Mouse (Mus musculus) midbrain, embryonic 13.5 days (tissue): Measurements from ENCODE around the gene Kcnh3. TPM values are rescaled to one million over a fixed set of nuclear protein-coding genes. Genes with fewer than 3 reads are reported as not detected.
A peak's percentile ranks its signal among the peaks of the same experiment; 100 is the strongest.

Experiments used
- ATAC-seq: fragments of 200-750 bp; cut with Nextera tagmentation; 2 replicates; pipeline ENCODE4 v1.8.0; 2017; ENCODE audit warnings: mild to moderate bottlenecking, moderate TSS enrichment, moderate library complexity
- H3K27ac ChIP-seq: fragments of 300-500 bp; sonication (generic); 2 replicates; pipeline ENCODE4 v1.5.1; 2015; ENCODE audit warnings: inconsistent platforms, mild to moderate bottlenecking, moderate library complexity
- H3K27me3 ChIP-seq: fragments of 300-500 bp; sonication (generic); 2 replicates; pipeline ENCODE4 v1.6.1; 2015; ENCODE audit warnings: mild to moderate bottlenecking, inconsistent platforms
- H3K36me3 ChIP-seq: fragments of 300-500 bp; sonication (generic); 2 replicates; pipeline ENCODE4 v1.6.1; 2015; ENCODE audit warnings: mild to moderate bottlenecking, inconsistent platforms
- H3K4me1 ChIP-seq: fragments of 300-500 bp; sonication (generic); replicated peaks from 2 replicates; pipeline ENCODE4 v1.6.1; 2015; ENCODE audit warnings: inconsistent platforms
- H3K4me2 ChIP-seq: fragments of 300-500 bp; sonication (generic); replicated peaks from 2 replicates; pipeline ENCODE4 v1.6.1; 2015; ENCODE audit warnings: moderate library complexity, mild to moderate bottlenecking, inconsistent platforms
- H3K4me3 ChIP-seq: fragments of 300-500 bp; sonication (generic); replicated peaks from 2 replicates; pipeline ENCODE4 v1.5.1; 2015; ENCODE audit warnings: mild to moderate bottlenecking, inconsistent platforms
- H3K9ac ChIP-seq: fragments of 300-500 bp; sonication (generic); replicated peaks from 2 replicates; pipeline ENCODE4 v1.6.1; 2015; ENCODE audit warnings: mild to moderate bottlenecking, inconsistent platforms
- H3K9me3 ChIP-seq: fragments of 300-500 bp; sonication (generic); 2 replicates; pipeline ENCODE4 v1.6.1; 2016; ENCODE audit warnings: mild to moderate bottlenecking, inconsistent platforms
- WGBS: fragments of 180-500 bp; shearing (Covaris S2); methylation state at CpG from one replicate; pipeline ENCODE4 v1.1.7; 2015; 5-methylcytosine and 5-hydroxymethylcytosine counted together
- polyA plus RNA-seq: library from polyadenylated mRNA; unstranded; fragments of >200 nt; fragmentation: Nextera tagmentation; extraction: Ambion mirVana; gene quantifications from 2 replicates; pipeline ENCODE4 v1.2.1, GENCODE M21; 2015

Gene Kcnh3
- polyA plus RNA-seq, 1 experiment from 2014 or later, result 0.61 TPM

- no peaks in the 10 kb centered on the region for H3K27me3 ChIP-seq
- H3K36me3 ChIP-seq, result no peaks in the 10 kb centered on the region
- peak overlapping the region; percentile 14; the same call in 1 of the 2 replicates for H3K27ac ChIP-seq
- WGBS, result 4% methylated on average over 7 of the region's 10 CpGs
- peak; percentile 66; the same call in 1 of the 2 replicates for ATAC-seq
- H3K9ac ChIP-seq, result no peak overlapping the region
- H3K4me1 ChIP-seq, result 0 out of 2 replicates have a peak, but pooled peaks cover 6% of the 10 kb centered on the region
- peak overlapping the region; percentile 40 for H3K4me2 ChIP-seq
- H3K4me3 ChIP-seq, result peak overlapping the region; percentile 23; the same call in 1 of the 2 replicates
- H3K9me3 ChIP-seq, result no peaks in the 10 kb centered on the region
Observed at GRCm38 (mm10) chr15:99259730-99260252, 35.1 kb downstream of the Kcnh3 start.

GRCm38 (mm10) chr15:99262702-99263101, 38.0 kb downstream of the Kcnh3 start:
- H3K9me3 ChIP-seq, result no peaks in the 10 kb centered on the region
- H3K36me3 ChIP-seq, result no peaks in the 10 kb centered on the region
- H3K4me1 ChIP-seq, result 0 out of 2 replicates have a peak, but pooled peaks cover 6% of the 10 kb centered on the region
- H3K27ac ChIP-seq, result no peak overlapping the region
- no peak for ATAC-seq
- no peak overlapping the region for H3K4me3 ChIP-seq
- no peaks in the 10 kb centered on the region for H3K27me3 ChIP-seq
- 51% methylated on average over 10 of the region's 10 CpGs for WGBS
- H3K4me2 ChIP-seq, result no peak overlapping the region
- H3K9ac ChIP-seq, result no peak overlapping the region

- ATAC-seq, result no peak
- WGBS, result 90% methylated on average over 2 of the region's 2 CpGs
- Histone ChIP-seq H3K4me3 (no peak overlapping the region), H3K4me2 (no peak overlapping the region), H3K9ac (no peak overlapping the region), H3K27me3 (no peaks in the 10 kb centered on the region), H3K36me3 (no peaks in the 10 kb centered on the region), H3K4me1 (0 out of 2 replicates have a peak, but pooled peaks cover 6% of the 10 kb centered on the region), H3K9me3 (no peaks in the 10 kb centered on the region), H3K27ac (no peak overlapping the region)
Observed at GRCm38 (mm10) chr15:99264363-99264762, 39.7 kb downstream of the Kcnh3 start.

- no peak for ATAC-seq
- Histone ChIP-seq H3K4me1 (no peaks in the 10 kb centered on the region), H3K9ac (no peak overlapping the region), H3K4me3 (no peak overlapping the region), H3K36me3 (no peaks in the 10 kb centered on the region), H3K27me3 (no peaks in the 10 kb centered on the region), H3K27ac (no peak overlapping the region), H3K9me3 (no peaks in the 10 kb centered on the region), H3K4me2 (no peak overlapping the region)
- 23% methylated on average over 4 of the region's 4 CpGs for WGBS
Observed at GRCm38 (mm10) chr15:99265679-99266078, 41.0 kb downstream of the Kcnh3 start.

- WGBS, result 85% methylated on average over 8 of the region's 8 CpGs
- ATAC-seq, result no peak
Observed at GRCm38 (mm10) chr15:99276095-99276494, 51.4 kb downstream of the Kcnh3 start.

GRCm38 (mm10) chr15:99278271-99278670, 53.6 kb downstream of the Kcnh3 start:
- no peaks in the 10 kb centered on the region for H3K27me3 ChIP-seq
- ATAC-seq, result no peak
- H3K9ac ChIP-seq, result no peak overlapping the region
- H3K36me3 ChIP-seq, result no peaks in the 10 kb centered on the region
- H3K4me2 ChIP-seq, result no peak overlapping the region
- H3K4me3 ChIP-seq, result no peak overlapping the region
- H3K9me3 ChIP-seq, result no peaks in the 10 kb centered on the region
- WGBS, result 94% methylated on average over 7 of the region's 7 CpGs
- no peaks in the 10 kb centered on the region for H3K4me1 ChIP-seq
- H3K27ac ChIP-seq, result no peak overlapping the region

More at GRCm38 (mm10) chr15:99276095-99276494, 51.4 kb downstream of the Kcnh3 start:
- Histone ChIP-seq H3K27ac (no peak overlapping the region), H3K9ac (no peak overlapping the region), H3K36me3 (no peaks in the 10 kb centered on the region), H3K4me1 (no peaks in the 10 kb centered on the region), H3K4me2 (no peak overlapping the region), H3K27me3 (no peaks in the 10 kb centered on the region), H3K9me3 (no peaks in the 10 kb centered on the region), H3K4me3 (no peak overlapping the region)

- H3K4me2 ChIP-seq, result no peak overlapping the region
- H3K9me3 ChIP-seq, result no peaks in the 10 kb centered on the region
- H3K27me3 ChIP-seq, result no peaks in the 10 kb centered on the region
- H3K27ac ChIP-seq, result no peak overlapping the region
- ATAC-seq, result no peak
- no peak overlapping the region for H3K9ac ChIP-seq
- WGBS, result 67% methylated on average over 10 of the region's 10 CpGs
- no peak overlapping the region for H3K4me3 ChIP-seq
- H3K4me1 ChIP-seq, result no peaks in the 10 kb centered on the region
- no peaks in the 10 kb centered on the region for H3K36me3 ChIP-seq
Observed at GRCm38 (mm10) chr15:99283456-99283855, 58.8 kb downstream of the Kcnh3 start.

GRCm38 (mm10) chr15:99284527-99285188, 60.0 kb downstream of the Kcnh3 start:
- WGBS, result 57% methylated on average over 14 of the region's 14 CpGs
- Histone ChIP-seq H3K4me3 (no peak overlapping the region), H3K4me1 (no peaks in the 10 kb centered on the region), H3K27me3 (no peaks in the 10 kb centered on the region), H3K9ac (no peak overlapping the region), H3K36me3 (no peaks in the 10 kb centered on the region), H3K4me2 (no peak overlapping the region), H3K27ac (no peak overlapping the region), H3K9me3 (no peaks in the 10 kb centered on the region)
- no peak for ATAC-seq

- H3K4me3 ChIP-seq, result no peak overlapping the region
- no peaks in the 10 kb centered on the region for H3K27me3 ChIP-seq
- no peak overlapping the region for H3K9ac ChIP-seq
- no peak overlapping the region for H3K27ac ChIP-seq
- no peak; the same call in 1 of the 2 replicates for ATAC-seq
- no peaks in the 10 kb centered on the region for H3K36me3 ChIP-seq
- WGBS, result 52% methylated on average over 8 of the region's 8 CpGs
- no peak overlapping the region for H3K4me2 ChIP-seq
- no peaks in the 10 kb centered on the region for H3K4me1 ChIP-seq
- no peaks in the 10 kb centered on the region for H3K9me3 ChIP-seq
Observed at GRCm38 (mm10) chr15:99285189-99285535, 60.5 kb downstream of the Kcnh3 start.

- H3K27ac ChIP-seq, result no peak overlapping the region
- peaks cover 8% of the 10 kb centered on the region for H3K4me1 ChIP-seq
- no peaks in the 10 kb centered on the region for H3K9me3 ChIP-seq
- ATAC-seq, result no peak
- H3K27me3 ChIP-seq, result no peaks in the 10 kb centered on the region
- no peaks in the 10 kb centered on the region for H3K36me3 ChIP-seq
- H3K4me2 ChIP-seq, result no peak overlapping the region
- 92% methylated on average over 11 of the region's 11 CpGs for WGBS
- no peak overlapping the region for H3K4me3 ChIP-seq
- H3K9ac ChIP-seq, result no peak overlapping the region
Observed at GRCm38 (mm10) chr15:99290586-99290985, 65.9 kb downstream of the Kcnh3 start.
